Mouse (Mus musculus) kidney, postnatal 25 days (tissue): ENCODE results near the gene Smurf2.

Source experiments
- DNase-seq, 2 experiments: peaks; one replicate each; pipeline ENCODE4 v3.0.0; 2021; ENCODE audit warnings: mixed read lengths in 2 of 2

Gene Smurf2

DNA sequence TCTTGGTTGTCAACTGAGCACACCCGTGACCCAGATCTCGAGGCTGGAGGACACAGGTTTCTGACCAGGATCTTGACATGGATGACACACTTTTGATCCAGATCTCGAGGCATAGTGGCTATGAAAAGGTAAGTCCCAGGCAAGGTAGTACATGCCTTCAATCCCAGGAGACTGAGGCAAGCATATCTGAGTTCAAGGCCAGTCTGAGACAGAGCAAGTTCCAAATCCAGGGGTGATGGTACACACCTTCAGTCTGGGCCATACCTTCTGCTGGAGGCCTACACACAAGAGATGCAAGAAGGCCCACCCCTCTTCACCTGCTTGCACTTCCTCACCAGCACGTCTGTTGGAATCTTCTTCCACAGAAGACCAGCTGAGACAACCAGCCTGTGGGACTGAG lies 14.8 kb downstream of the Smurf2 start:
- DNase-seq: no peak

DNA sequence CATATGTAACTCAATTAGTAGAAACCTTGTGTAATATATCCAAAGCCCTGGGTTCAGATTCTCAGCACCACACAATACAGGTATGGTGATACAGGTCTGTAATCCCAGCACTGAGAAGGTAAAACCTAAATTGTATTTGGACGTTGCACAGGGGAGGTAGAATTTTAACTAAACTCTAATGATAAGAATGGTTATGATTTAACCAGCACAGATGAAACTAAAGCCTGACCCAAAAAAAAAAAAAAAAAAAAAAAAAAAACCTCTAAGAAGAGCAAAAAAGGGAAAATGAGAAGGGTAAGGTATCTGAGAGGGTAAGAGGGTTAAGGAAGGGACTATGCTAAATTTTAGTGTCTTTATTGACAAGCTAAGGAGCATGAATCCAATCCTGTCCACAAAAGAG lies 20.7 kb downstream of the Smurf2 start:
- DNase-seq: no peak

DNA sequence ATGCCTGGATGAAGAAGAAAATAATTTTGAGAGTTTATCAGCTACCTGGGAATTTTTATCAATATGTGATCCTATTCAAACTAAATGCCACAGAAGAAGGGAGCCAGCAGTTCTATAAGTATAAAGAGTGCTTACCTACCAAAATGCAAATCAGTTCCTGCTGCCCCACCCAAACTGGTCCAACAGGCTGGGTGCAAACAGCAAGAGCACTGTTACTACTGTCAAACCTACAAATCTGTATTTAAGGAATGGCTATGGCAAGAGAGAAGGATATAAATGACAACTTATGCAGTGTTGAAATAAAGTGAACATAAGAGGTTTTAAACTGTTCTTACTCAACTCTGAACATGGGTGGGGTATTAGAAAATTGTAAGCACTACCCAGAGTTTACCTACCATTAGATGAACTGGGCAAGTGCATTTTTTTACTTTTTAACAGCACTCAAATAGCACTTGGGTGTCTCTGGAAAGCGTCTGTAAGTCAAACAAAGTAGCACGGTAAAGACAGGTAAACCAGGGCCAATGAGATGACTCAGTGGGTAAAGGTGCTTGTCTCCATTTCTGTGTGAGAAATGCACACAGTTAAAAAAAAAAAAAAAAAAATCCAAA lies 23.9 kb downstream of the Smurf2 start:
- no peak for DNase-seq

DNA sequence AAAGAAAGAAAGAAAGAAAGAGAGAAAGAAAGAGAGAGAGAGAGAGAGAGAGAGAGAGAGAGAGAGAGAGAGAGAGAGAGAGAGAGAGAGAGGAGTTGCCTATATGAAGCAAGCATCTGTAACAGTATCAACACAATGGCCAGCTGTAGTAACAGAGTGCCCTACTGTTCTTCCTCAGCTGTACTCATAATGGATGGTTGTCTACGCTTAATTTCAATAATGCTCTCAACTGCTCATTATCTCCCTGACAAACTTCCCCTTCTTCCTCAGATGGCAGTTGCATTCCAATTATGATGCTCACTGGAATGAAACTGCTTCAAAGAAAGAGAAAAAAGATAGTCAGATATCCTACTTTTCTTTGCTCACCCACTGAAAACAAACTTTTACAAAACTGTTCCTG lies 36.9 kb downstream of the Smurf2 start:
- DNase-seq: no peak

DNA sequence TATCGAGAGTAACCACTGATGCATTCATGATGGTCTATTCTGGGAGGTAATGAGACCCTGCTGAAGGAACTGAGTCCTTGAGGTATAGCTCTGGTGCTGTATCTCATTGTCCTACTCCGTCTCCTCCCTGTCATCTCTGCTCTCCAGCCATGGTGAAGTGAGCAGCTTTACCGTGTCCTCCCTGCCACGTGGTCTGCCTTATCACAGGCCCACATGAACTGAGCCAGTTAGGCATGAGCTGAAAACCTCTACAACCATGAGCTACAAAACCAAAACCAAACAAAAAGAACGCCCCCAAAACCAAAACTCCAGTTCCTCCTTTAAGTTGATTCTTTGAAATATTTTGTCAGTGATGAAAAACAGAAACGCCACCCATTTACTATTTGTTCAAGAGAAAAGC lies 47.9 kb downstream of the Smurf2 start:
- DNase-seq: no peak

DNA sequence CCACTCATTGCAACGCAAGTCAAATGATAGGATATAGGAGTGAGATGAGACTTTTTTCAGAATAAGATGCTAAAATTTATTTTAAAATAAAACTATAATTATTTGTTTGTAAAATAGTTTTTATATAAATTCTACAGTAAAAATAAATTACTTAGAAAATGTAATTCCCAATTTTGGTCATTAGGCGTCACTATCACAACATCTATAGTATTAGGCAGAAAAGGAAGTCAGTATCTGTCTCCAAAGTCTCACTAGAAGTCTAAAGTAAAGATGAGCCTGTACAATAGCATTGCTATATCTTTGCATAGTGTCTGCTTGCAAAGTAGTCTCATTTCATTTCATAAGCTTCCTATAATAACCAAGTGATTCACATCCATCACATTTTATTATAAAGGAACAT lies 69.1 kb downstream of the Smurf2 start:
- DNase-seq: no peak

DNA sequence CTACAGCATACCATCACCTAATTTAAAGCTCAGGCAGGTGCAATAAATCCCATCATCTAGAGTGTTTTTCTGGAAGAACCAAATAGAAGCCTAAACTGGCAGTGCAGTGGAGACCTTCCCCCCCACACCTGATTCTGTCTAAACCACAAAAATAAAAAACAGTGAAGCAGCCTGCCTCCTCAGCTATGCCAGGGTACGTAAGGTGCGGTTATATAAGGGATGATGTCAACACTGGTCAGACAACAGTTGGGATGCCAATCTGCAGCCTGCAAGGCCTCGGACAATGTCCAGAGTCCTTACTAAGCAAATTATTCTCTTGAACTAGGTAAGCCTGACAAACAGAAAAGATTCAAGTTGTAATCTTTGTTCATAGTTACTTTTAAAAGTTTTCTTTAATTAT lies 78.5 kb downstream of the Smurf2 start:
- DNase-seq: peak in 1 of 2 experiments; percentile 64

DNA sequence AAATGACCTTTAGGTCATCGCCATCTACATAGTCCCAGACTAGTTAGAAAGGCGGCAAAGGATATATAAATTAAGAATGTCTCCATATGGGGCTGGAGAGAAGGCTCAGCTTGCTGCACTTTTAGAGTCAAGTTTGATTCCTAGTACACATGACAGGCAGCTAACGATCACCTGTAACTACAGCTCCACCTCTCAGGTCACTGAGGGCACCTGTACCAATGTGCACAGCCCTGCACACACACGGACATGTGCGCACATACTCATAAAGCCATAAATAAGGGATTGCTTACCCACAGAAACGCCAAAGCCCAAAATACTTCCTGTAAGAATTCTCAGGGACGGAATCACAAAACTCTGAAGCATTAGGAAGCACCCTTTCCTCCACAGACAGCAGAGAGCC lies 92.4 kb downstream of the Smurf2 start:
- DNase-seq: no peak

DNA sequence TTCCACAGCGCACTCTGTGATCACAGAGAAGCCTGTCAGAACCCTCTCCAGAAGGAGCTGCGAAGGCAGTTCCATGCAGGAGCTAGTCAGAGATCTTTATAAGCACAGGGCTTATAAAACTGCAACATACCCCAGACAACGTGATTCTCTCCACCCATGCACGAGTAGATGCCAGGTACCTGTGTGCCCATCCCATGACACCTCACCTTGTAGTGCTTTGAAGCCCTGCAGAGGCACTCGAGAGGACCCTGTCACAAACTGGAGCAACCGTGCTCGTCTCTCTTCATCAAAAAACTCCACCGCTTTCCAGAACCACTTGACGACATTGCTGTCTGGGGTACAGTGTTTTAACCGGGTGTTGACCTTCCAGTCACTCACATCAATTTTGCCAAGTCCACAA lies 96.1 kb downstream of the Smurf2 start:
- no peak for DNase-seq

DNA sequence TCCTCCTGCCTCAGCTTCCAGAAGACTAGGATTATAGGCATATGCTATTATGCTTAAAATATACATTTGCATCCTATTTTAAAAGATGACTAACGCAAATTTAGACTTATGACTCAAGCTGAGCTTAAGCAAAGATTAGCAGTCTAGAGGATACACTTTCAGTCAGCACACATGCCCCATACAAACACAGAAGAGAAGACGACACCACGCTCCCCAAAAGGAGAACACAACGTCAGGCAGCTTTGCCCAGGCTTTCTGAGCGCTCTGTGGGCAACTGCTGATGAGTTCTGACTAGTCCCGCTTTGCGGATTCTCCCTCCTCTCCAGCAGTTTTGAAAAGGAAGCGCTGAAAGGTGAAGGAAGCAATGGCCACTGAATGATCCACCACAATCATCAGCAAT lies 96.8 kb downstream of the Smurf2 start:
- DNase-seq: no peak

DNA sequence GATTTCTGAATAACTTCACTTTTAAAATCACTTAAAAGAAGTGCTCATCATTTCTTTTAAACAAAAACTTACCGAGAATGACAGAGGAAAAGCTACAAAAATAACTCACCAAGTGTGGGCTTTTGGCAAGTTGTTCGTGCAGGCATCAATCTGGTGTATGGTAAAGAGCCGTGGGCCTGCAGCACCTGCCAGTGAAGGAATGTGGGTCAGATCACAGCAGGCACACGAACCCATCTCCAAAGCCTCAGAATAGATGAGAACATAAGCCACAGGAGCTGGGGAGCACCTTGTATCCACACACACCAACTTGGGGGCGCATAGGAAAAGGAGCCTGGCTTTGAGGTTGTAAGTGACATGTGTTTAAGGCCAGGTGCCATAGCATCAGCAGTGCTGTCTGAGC lies 97.6 kb downstream of the Smurf2 start:
- DNase-seq: no peak

DNA sequence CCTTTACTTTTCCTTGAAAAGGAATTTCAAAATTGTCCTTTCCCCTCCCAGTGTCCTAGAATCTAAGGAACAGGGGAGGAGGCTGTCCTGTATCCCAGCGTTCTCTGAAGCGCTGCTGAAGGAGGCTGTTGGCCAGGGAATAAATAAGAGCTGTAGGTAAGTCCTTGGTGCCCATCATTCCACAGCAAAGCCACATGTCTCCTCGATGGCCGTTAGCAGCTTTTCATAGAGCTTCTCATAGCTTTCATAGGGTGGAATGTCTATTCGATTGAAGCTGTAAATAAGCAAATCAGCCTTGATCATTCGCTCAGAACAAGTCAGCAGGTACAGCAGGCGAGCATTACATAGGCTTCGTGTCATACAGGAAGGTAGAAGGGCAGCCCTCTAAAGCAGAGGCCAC lies 98.0 kb downstream of the Smurf2 start:
- no peak for DNase-seq

DNA sequence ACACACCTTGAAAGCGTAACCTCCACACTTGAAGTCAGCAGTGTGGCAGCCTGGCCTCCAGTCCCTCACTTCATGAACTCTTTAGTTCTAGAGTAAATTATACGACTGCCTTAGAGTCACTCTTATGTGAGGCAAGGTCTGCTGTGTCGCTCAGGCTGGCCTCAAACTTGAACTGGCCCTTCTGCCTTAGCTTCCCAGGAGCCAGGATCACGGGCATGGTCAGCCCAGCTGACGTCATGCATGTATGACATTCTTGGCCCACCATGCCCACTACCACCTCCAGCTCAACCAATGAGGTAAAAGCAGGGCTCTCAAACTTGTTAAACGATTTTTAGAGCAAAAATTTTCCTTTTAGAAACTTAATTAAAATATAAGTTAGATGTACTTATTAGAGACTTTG lies 99.1 kb downstream of the Smurf2 start:
- DNase-seq: no peak

DNA sequence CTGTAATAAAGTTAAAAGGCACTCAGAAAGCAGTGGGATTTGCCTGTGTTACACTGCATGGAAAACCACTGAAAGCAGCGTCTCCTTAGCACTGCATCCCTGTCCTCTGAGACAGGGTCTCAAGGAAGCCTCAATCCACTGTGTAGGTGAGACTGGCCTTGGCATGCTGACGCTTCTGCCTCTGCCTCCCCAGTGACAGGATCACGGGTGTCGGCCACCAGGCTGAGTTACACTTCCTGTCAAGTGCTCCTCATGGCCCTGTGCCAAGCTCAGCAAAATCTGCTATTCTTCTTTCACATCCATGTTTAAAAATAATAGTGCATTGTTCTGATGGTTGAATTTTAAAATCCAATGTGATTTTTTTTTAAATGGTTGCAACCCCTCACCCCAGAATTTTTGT lies 99.5 kb downstream of the Smurf2 start:
- peak; percentile 87 to 89 for DNase-seq

DNA sequence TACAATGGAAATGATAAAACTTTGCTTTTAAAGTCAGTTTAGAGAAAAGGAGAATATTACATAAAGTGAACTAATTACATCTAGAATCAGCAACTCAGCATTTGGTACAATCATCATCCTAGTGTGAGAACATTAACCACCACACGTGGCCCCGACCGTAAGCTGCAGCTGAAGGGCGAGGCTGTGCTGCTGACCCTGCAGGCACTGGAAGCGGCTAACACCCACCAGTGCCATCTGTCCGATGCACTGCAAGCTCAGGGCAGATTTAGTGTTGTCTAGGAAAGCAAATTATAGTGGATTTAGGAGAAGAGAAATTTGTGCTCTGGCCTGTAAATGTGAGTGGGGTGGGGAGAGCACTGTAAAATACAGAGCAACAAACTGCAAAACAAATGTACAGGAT lies 100.3 kb downstream of the Smurf2 start:
- peak in 1 of 2 experiments; percentile 58 for DNase-seq

DNA sequence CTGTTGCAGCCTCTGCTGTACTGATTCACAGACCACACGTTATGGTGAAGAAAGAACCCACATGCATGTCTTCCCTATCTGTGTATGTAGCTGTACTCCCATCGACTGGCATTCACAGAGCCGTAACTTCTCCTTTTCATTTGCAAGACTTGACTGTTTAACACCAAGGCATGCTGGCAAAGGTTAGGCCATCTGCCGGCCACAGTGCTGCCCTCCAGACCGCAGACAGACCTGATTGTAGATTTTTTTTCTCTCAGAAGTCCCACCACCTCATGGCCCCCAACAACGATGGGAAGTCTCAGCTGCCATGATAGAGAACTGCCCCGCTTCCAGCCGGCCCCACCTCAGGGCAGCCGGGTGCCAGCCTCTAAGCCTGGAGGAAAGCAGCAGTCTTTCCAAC lies 100.9 kb downstream of the Smurf2 start:
- no peak for DNase-seq

DNA sequence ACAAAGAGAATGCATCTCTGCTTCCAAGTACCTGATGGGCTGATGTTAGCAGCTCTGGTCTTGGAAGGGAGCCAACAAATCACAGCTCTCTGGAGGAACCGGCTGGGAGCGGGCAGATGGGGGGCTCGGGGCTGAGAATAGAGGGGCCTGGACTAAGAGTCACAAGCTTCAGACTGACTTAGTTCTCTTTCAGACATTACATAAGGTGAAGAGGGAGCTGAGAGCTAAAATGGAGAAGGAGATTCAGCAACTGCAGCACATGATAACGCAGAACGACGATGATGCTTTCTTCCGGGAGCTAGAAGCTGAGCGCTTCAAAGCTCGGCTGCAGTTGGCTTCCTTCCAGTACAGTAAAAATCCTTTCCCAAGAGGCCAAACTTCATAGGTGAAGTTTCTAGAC lies 102.2 kb downstream of the Smurf2 start:
- DNase-seq: peak; percentile 59 to 61

DNA sequence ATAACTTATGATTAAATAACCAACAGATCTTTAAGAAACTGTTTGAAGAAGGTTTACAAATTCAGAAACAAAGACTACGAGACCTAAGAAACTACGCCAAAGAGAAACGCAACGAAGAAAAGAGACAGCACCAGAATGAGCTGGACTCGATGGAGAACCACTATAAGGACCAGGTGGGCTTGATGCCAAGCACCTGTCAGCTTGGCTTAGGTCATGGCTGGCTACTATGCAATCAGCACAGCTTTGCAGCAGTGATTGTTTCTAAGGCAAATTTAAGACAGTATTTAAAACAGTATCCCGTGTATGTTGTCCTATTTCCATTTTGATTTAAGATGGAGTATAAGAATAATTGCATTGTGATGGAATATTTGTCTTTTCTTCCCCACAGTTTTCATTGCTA lies 102.7 kb downstream of the Smurf2 start:
- no peak for DNase-seq

DNA sequence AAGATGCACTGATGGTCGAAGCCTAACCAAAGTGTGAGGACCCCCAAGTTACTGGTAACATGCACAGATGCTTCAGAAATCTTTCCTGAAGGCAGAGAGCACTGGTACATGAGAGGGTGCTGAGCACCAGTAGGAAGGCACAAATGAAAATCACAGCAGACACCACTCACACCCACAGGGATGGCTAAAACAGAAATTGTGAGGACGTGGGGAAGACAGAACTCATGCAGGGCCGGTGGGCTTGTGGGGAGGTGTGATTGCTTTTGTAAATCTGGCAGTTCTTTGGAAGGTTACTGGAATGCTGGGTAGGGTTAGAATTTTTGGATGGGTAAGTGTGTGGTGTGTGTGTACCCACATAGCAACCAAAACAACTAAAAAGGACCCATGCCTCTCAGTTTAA lies 103.4 kb downstream of the Smurf2 start:
- DNase-seq: no peak

DNA sequence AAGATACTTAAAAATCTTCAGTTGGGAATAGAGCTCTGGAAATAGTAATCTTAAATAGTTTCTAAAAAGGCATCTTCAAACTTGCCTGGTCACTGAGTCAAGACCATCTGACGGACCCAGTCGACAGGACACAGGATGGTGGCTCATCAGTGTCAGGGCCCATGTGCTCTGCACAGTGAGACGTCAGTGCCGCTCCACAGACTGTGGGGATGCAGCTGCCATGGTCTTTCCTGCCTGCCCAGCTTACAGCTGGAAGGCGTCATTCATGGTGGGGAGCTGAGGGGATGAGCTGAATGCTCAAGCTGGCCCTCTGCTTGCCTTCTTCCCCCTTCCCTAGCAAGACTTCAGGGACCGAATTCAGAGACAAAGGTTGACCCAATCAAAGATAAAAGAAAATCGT lies 104.2 kb downstream of the Smurf2 start:
- DNase-seq: no peak

DNA sequence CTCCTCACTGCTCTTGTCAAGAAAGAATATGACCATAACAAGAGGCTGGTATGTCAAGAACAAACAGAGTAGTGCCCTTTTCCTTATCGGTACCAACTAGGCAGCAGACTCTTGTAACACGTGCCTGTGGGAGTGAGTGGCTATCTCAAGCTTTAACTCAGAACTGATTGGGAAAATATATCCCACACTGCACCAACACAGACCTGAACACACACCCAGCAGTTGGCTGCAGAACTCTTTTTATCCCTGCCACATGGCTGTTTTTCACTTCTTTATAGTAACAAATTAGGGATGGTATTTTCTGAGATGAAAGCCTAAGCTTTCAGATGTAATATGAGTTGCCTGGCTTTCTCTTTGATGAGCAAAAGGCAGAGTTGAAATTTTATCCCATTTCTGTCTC lies 104.8 kb downstream of the Smurf2 start:
- DNase-seq: no peak

DNA sequence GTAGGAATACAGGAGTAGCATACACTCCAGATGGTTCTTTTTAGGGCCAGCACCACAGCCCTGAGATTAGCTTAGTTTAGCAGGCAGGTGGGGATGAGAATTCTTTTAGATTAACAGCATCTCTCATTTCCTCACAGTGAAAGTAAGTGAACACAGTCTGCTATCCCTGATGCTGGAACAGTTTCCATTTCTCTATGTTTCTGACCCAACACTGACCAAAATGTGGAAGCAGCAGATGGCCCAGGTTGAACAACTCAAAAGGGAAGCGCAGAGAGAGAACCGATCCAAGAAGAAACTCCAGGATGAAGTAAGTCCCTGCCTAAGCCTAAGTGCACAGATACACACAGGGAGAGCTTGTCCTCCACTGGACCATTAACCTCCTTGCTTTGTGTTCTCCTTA lies 105.2 kb downstream of the Smurf2 start:
- no peak for DNase-seq

DNA sequence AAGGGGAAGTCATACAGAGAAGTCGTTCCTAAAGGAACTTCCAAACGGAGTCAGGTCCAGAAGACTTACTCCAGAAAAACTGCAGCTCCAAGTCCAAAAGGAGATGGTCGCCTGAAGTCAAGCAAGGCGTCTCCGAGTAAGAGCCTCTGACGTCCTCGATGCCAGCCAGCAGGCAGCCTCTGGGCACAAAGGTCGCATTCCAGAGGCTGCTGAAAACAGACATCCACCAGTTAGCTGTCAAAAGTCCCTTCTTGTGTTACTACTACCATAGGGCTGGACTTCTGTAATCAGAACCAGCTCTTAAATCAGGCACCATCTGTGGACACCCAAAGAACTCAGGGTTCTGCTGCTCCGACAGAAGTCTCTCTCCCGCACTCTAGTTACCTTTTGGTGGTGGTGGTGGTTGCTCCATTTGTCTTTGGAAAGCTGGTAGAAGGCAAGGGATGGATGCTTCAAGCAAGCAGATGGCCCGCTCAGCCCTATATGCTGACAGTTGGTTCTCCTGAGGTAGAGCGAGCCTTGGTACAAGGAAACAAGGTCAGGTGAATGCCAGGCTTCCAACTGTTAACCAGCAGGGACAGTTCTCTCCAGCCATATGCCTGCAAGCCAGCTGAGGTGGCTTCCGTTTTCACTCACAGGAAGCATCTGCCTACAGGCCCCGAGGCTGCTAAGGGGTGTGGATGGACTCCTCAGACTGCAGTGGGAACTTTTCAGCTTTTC lies 105.8 kb downstream of the Smurf2 start:
- DNase-seq: peak; percentile 58 to 86

DNA sequence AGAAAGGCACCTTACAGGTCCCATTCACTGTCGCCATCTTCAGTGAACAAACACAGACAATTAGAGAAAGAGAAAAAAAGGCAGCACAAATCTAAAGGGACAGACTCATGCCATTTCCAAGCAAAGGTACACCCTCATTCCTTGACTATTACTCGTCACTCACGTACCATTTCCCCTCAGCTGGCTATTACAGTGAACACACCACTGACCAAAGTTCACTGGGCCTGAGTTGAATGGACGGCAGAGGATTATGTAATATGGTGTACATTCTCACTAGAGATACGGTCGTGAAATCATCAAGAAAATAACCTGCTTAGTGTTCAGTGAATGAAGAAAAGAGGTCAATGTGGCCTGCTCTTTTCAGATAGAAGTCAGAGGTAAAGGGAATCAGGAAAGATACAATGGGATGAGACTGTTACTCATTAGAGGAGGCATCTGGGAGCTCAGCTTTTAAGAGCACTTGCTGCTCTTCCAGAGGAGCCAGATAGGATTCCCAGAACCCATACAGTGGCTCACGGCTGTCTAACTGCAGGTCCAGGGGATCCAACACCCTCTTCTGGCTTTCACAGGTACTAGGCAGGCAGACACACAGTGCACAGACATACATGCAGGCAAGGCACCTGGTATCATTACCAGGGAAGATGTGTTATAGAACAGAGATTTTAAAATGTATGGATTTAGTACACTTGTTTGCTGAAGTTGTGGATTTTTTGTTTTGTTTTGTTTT lies 107.9 kb downstream of the Smurf2 start:
- DNase-seq: peak; percentile 24 to 60
